Mouse (Mus musculus) c-Kit-negative CD71-positive TER-119-positive erythroid progenitor cells, embryonic 14.5 days (primary cell): ENCODE data around the gene Fam189a1.

Experiments
- DNase-seq: peaks from one replicate; pipeline ENCODE4 v3.0.0-alpha.2; 2013; ENCODE audit warnings: low read depth, low spot score

Gene Fam189a1

DNA sequence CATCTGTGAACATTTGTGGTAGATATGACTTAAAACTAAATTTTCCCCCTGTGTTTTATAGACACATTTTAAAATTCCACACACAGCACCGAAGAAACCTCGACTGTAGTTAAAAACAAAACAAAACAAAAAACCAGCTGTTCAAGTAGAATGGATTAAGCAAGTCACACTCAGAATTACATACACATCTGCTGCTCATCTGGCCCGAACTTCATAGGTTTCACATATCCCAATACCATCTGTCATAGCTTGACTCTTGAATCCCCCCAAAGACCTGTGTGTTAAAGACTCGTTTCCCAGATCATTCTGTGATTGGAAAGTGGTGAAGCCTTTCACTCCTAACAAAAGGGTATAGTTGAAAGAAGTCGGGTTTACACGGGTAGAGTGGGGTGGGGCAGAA is 274.1 kb downstream of the Fam189a1 start:
- no peak for DNase-seq

DNA sequence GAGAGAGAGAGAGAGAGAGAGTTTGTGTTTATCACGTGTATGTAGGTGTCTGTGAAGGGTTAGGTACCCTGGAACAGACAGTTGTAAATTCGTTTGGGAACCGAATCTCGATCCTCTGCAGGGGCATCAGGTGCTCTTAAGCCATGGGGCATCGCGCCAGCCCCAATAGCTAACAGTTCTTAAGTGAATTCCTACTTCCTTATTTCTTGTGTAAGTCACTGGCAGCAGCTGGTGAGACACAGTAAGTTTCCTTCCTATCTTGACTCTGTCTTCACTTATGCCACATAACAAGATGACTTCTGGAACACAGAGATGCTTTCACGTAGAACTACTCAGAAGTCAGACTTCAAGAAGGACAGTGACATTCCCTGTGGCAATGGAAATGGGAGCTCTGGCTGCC is 275.0 kb downstream of the Fam189a1 start:
- DNase-seq = no peak

DNA sequence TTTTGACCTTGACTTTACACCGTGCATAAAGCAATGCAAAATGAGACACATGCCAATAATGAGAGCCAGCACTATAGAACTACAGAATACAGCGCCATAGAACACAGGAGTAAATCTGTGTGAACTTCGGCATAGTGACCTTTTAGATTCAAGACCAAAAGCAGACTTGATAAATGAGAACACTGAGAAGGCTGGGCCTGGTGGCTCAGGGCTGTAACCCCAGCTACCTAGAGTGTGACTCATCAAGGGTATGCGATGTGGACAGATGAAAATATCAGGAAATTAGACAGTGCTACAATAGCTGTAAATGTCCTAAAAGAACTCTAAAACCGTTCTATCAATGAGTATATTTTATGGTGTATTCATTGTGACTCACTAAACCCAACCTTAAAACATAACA is 276.0 kb downstream of the Fam189a1 start:
- DNase-seq = no peak

DNA sequence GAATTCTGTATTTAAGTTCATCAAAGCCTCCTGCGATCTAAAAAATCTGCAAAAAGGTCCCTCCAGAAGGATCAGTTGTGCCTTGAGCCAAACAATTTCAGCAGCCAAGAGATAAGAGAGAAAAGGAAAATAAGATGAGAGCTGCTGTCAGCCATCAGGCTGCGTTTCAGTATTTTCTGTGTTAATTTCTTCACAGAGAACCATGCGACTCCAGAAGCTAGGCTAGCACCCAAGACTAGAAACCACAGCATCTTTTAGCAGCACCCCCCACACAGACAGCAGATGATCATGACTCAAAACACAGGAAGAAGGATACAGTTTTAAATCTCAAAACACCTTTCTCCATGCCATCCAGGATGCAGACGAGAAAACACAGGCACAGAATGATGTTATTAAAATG is 281.4 kb downstream of the Fam189a1 start:
- DNase-seq = no peak

DNA sequence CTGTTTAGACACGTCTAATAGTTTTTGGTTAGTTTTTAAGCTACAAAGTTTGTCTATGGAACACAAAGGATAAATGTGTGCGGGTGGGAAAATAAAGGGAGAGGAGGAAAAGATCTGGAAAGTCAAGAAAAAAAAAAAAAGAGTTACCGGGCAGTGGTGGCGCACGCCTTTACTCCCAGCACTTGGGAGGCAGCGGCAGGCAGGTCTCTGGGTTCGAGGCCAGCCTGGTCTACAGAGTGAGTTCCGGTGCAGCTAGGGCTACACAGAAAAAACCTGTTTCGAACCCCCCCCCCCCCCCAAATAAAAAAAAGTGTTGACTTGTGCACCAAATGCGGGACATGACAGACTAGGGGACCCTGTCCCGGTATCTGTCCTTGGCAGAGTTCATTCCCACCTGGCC is 283.1 kb downstream of the Fam189a1 start:
- DNase-seq = no peak

DNA sequence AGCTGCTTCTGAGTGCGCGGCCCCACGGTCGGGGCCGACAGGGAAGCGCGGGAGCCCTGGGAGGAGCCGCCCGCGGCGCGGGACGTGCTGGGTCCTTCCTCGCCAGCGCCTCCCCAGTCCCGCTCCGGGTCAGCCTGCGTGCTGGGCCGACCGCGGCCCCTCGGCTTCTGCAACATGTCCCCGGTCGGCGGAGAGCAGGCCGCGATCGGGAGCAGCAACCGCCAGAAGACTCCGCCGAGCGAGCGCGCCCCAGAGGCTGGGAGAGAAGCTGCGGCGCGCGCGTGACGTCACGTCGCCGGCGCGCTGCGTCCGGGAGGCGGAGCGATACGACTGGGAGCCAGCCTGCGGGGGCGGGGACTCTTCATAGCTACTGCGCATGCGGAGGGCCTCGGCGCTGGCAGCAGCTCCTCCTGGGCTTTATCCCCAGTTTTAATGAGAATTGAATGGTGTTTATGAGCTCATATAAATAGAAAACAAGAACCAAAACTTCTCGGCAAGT is 283.6 kb downstream of the Fam189a1 start, which contains the start of gene Nsmce3:
Gene Nsmce3, minus strand, starts transcription at position 255 of the 499 bp plus-strand sequence.
- peak; percentile 85 for DNase-seq

DNA sequence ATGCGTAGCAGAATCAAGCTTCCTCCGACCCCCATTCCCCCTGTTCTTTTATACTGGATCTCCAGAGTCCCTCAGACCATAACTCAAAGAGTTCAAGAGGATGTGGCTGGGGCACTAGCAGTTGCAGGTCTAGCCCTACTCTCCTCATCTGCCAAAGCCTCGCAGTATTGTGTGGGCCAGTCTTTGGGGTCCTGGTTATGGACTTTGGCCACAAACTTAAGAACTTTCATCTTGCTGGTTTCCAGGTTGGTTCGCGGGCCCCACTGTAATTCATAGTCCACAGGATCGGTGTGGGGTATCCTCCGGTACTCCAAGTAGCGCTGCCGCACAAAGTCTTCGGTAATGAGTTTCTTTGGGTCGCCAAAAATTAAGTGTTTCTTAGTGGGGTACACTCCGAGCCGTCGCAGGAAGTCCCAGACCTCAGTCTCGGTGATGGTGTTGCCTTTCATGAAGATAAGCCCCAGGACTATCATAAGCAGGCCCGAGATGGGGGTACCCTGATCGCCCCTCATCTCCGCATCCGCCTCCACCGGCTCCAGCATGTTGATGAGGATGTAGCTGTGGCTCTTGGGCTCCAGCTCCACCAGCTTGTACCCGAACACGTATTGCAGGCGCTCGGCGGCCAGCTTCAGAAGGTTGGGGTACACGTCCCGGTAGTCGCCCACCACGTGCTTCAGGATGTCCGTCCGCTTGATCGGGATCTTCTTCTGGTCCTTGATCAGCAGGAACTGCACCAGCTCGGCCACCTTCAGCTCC is 284.2 kb downstream of the Fam189a1 start:
- peak; percentile 26 for DNase-seq

DNA sequence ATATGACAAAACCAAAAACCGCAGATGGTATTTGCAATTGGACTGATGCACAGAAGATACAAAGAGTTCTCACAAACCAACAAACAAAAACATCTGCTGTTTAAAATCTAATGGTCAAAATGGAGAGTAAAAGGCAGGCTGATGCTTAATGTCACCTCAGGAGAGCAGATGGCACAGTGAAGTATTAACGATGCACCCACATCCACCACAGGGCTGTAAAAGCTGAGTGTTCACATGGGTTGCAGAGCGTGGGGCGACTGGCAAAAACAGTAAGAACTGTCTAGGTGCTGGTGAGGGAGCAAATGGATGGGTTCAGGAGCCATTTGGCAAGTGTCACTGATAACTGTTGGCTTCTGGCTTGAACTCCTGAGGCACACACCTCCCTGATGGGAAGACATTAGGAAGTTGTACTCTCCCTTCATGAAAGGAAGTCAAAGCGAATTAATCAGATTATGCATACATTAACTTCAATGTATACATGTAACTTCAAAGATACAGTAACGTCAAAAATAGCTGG is 286.8 kb downstream of the Fam189a1 start:
- DNase-seq = no peak

DNA sequence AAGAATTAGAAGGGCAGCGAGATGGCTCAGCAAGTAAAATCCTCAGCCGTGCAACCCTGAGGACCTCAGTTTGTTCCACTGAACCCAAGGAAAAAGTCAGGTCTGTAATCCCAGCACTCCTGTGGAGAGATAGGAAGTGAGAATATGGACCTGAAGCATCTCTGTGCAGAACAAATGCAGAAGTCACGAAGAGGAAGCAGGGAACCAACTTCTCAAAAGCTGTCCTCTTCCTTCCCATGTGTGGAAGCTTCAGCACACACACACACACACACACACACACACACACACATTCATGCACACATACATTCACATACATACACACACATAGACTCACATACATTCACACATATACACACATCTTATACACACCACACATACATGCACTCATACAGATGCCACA is 292.8 kb downstream of the Fam189a1 start:
- DNase-seq = no peak

DNA sequence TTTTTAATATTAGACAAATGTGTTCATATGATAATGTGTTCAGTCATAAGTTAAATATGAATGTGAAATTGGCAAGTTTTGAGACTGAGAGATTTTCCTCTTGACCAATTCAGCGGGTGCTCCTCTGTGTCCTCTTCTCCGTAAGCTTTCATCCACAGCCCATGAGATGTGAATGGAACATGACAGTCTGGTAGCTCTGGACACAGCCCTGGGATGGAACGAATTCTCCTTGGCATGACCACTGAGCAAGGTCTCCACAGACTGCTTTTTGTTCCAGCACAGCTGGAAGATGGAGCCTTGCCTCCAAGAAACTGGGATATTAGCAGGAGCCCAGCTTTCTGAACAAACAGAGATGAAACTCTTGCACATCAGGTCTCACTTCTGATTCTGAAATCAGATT is 293.4 kb downstream of the Fam189a1 start:
- DNase-seq = no peak

DNA sequence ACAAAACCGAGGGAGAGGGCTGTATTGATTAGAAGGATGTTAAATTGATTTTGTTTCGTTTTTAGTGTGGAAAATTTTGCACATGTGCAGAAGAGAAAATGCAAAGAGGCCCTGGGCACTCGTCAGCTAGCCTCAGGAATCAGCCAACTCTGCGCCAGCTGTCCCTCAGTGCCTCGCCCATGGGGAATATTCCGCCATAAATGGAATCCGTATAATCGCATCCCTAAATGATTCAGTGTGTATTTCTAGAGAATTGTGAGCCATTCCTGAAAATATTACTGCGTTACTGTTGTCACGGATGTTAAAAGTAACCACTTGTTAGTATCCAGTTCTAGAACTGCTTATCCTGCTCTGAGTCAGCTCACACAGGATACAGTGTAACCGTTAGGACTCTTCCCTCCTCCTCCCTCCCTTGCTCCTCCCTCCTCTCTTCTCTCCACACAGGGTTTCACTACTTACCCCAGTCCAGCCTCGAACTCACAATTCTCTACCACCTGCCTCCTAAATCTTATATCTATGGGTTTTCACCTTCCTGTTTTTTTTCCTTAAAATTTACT is 299.8 kb downstream of the Fam189a1 start:
- DNase-seq = no peak

DNA sequence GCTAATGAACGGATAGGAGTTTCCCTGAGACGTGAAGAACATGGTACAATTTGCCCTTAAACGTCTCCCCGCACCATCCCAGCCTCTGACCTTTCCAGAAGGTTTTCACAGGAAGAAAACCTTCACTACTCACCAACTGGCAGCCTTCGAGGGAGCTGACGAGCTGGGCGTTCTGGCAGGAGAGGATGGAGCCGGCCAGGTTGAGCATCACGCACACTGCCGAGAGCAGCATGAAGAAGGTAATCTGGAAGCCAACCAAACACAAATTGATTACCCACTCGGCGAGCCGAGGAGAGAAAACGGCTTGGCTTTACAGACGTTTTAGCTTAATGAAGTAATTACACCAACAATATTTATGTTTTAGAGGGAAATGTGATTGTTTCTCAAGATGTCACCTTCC is 300.4 kb downstream of the Fam189a1 start:
- DNase-seq = no peak

DNA sequence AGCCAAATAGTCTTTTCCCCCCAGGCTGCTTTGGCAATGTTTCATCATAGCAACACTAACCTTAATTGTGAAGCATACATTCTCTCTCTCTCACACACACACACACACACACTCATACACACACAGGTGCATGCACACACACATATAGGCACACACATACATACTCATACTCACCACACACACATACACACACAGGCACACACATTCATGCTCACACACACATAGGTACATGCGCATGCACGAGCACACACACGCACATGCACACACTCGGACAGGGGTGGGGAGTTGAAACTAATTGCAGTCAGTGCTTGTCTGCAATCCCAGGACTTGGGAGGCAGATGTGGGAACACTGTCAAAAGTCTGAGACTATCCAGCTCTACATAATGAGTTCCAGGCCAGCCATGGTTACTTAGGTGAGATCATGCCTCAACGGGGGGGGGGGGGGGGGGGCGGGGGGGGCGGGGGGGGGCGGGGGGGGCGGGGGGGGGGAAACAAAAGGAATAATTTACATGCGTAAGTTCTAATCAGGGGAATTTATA is 300.9 kb downstream of the Fam189a1 start:
- no peak for DNase-seq

DNA sequence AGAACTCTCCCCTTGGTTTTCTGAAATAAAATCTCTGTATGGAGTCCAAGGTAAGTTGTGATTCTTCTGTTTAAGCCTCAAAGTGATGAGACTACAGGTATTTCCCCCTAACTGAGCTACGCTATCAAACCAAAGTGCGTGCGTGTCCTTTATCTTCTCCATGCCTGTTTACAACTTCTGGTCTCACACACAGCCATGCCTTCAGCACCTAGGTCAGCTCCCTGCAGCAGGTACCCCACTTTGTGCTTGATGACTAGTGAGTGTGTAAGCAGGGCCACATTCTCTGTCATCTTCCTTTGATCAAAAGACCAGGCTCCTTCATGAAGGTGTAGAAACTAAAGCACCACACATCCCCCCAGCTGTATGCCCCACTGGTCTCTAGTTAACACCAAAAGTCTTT is 305.6 kb downstream of the Fam189a1 start:
- no peak for DNase-seq

DNA sequence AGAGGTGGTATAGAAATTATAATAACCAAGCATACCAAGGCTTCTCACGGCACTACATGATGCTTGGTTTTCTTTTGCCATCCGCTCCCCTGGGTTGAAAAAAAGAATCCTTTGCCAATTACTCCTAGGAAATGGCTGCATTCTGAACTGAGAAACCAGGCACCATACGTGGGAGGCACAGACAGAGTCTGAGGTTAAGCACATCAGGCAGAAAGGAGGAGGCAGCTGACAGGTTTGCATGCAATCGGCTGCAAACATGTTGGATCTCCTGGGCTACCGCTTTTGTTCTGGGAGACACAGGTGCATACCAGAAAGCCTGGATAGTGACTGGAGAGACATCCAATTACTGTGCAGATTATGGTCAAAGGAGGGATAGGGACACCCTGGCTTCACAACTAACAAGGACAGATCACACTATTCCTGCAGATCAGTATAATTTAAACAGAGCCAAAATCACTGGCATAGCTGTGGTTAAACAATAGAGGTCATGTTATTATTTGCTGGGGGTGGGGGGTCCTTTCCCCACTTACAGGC is 308.9 kb downstream of the Fam189a1 start:
- no peak for DNase-seq

DNA sequence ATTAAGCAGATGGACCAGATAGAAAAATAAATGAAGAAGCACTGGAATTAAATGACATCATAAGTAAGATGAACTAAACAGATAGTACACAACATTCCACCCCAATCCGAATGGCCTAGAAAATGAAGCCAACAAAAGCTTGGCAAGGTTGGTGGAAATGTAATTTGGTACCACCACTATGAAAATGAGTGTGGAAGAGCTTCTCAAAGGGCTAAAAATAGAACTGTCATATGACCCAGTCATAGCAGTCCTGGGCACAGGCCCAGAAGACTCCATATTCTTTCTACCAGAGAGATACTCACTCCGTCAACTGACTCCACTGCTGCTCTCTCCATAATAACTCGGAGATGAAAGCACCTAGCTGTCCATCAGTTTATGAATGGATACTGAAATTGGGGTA is 310.3 kb downstream of the Fam189a1 start:
- no peak for DNase-seq

DNA sequence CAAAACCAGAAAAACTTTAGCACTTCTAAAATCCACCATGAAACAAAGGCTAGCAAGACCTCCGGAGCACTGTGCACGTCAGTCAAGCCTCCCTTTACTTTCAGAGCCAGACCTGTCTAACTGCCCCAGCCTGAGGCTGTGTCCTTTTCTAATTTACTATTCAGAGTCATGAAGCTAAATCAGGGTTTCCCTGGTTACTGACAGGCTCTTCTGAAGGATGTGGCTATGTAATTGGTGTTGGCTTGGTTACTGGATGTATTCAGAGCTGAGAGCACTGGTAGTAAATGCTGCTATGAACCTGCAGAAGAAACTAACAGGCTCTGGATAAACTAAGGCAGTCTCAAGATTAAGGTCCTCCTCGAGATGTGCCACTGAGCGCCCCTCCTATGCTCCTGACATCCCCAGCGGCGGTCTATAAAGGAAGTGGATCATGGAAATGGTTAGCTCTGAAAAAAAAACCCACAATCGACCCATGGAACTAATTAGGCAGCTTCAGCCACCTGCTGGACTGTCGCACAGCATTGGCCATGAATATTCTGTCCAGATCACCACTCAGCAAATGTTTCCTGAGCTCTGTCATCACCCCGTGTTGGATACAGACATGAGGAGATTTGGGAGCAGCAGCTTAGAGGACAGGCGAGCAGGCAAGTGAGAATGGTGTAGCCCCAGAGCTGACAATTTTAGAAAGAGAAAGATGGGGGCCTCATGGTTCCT is 315.3 kb downstream of the Fam189a1 start:
- no peak for DNase-seq

DNA sequence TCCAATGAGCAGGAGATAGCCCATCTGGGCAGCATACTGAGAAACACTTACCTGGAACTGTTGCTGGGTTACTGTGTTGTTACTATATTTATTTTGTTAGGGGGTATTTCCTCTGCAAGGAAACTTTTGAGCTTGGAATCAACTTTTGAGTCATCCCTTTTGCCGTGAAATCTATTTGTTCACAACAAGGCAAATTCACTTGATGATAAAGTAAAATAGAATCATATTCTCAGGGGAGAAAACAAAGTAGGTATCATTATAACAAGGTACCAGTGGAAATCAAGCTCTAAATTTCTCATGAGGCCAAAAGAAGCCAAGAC is 315.8 kb downstream of the Fam189a1 start:
- DNase-seq = no peak

DNA sequence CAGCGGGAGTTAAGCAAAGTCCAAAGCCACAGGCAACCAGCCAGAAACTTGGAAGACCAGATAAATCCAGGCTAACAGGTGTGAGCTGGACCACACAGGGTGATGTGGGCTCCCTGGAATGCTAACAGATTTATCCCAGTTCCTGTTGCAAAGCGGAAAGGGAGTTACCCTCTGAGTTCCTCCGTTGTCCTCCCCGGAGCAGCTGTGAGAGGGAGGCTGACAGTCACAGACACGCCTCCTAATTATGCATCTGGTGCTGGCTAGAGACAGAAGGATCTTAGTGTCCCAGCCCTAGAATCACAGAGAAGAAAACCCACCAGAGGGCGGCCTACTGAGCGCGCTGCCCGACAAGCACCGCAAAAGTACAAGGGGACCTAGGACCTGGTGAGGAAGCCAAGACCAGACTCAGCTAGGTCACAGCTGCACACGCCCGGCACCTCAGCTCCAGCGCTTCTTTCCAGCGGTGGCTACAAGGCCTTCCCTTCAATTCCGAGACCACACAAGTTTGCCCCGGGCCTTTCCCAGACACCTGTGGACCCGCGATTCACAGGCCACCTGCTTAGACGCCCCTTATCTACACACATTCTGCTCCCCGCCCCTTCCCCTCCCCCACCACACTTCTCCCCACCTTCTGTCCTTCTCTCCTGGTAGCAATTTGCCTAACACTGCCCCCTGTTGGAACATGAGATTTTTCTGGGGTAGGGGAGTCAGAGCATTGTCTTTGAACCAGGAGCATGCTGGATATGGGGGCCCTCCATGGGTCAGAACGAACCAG is 316.4 kb downstream of the Fam189a1 start:
- no peak for DNase-seq

DNA sequence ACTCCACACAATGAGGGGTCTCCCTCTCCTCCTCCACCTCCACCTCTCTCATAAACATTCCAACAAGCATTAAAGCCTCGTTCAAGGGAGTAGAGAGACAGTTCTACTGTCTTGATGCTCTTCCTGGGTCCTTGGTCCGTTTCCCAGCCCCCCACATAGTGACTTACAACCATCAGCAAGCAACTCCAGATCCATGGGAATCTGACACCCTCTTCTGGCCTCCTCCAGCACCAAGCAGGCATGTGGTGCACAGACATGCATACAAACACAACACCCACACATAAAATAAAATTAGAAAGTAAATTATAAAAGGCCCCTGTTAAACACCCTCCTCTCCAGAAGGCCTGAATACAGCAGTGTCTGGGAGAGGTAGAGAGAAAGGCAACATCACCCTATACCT is 317.1 kb downstream of the Fam189a1 start:
- DNase-seq = no peak

DNA sequence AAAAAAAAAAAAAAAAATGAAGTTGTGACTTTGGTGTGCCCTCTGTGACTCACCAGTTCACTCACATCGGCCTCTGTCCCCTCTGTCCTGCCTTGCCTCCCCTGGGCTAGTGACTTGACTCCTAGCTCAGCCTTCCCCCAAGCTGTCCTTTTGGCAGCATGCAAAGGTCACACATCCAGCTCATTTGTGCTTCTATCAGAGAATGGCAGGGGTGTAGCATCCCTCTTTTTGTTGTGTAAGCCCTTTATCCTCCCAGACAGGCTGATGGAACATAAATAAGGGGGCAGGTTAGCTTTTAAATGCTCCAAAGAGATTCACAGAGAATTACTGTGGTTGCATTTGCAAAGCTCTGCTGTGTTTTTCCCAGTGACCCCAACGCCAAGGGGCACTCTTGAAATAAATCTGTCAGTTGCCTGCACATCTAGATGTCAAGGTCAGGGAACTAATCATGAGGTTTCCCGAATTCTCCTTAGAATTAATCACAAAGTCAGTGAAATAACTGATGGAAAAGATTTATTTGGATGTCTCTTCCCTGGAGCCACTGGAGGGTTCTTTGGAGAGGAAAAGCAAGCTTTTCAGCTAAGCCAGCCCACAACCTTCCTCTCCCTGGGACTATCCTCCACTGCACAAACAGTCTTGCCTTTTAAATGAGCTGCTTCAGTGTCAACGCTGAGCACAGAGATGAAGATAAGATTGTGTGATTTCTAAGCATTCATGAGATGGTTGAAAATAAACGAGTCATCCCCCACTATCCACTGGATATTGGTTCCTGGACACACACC is 326.0 kb downstream of the Fam189a1 start:
- no peak for DNase-seq
